Mouse (Mus musculus) C2C12 (cell line): ENCODE data around the gene Rbm15.

ENCODE experiments used
- CEBPB ChIP-seq: IDR thresholded peaks from one replicate; pipeline ENCODE4 v1.6.1; 2011; ENCODE audit warnings: low read depth, mild to moderate bottlenecking, control low read depth, moderate library complexity
- CTCF ChIP-seq: IDR thresholded peaks from one replicate; pipeline ENCODE4 v1.5.1; 2011; ENCODE audit not compliant: control insufficient read depth, insufficient read depth, insufficient read length
- FOSL1 ChIP-seq: IDR thresholded peaks from one replicate; pipeline ENCODE4 v1.8.0; 2011; ENCODE audit warnings: mild to moderate bottlenecking, low read length; ENCODE audit not compliant: poor library complexity, insufficient read depth, severe bottlenecking
- MAX ChIP-seq: IDR thresholded peaks from one replicate; pipeline ENCODE4 v1.6.1; 2011; ENCODE audit warnings: mild to moderate bottlenecking, control low read depth
- MYOD1 ChIP-seq: IDR thresholded peaks from one replicate; pipeline ENCODE4 v1.6.1; 2011; ENCODE audit warnings: low read depth; ENCODE audit not compliant: control insufficient read depth, insufficient read length
- MYOG ChIP-seq: IDR thresholded peaks from one replicate; pipeline ENCODE4 v1.6.1; 2011; ENCODE audit not compliant: control insufficient read depth, insufficient read length; ENCODE audit errors: extremely low read depth
- USF1 ChIP-seq: IDR thresholded peaks from one replicate; pipeline ENCODE4 v1.6.1; 2011; ENCODE audit warnings: low read depth, mild to moderate bottlenecking, control low read depth, moderate library complexity

DNA sequence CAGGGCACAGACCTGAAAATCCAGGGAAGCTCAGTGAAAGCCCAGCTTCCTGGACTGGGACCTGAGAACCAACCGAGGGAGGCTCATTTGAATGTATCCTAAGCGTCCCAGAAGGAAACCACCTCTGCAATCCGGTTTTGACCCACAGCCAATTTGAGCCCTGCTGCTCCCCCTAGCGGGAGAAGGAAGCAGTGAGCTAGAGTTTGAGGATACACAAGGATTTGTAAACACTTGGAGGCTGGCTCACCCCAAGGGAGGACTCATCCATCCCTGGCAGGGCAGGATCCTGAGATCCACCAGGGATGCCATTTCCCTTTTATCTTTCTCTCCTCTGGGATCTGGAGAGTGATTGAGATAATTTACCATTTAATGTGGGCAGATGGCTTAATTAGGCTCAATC is 45.9 kb upstream of the Rbm15 start:
- TF ChIP-seq CTCF (peak; percentile 31), FOSL1 (no peak), MYOD1 (no peak), MAX (no peak), USF1 (no peak), MYOG (no peak), CEBPB (no peak)
